Comparison of ENCODE assay signal across 10 mouse cellular contexts in genomic region chr2:75980933-75981439, GRCm38 (mm10). TPM values are rescaled to one million over a fixed set of nuclear protein-coding genes. Genes with fewer than 3 reads are reported as not detected.
DNase-seq lines count a peak whose midpoint lies in the region; ATAC-seq and TF ChIP-seq lines count a peak whose summit lies in the region.
"Not testable (repeated sequence)": the region's sequence is repeated elsewhere in the genome, so short reads cannot be mapped to it uniquely, and the experiment has no call there.
"Had no signal": no experiment of that assay in that cellular context is flagged by ENCODE, and none has a peak within 500 bp of the region (broad histone marks: within the 10 kb centered on the region; RNA-seq: fewer than 3 reads in every experiment).

No protein-coding gene starts in this region.

- TF ChIP-seq CTCF in bone marrow macrophage, adult 2 months (IDR thresholded peaks at IDR 0.05; ENCODE audit: low read depth, low read length); heart, adult 2 months (IDR thresholded peaks at IDR 0.05): not testable (repeated sequence)

- intact Hi-C loops in heart, adult 2 months (cut with DNase I) = not testable (repeated sequence)

- H3K4me1 ChIP-seq in bone marrow macrophage, adult 2 months (ENCODE audit: control insufficient read depth, insufficient read depth, low read length); embryonic facial prominence, embryonic 15.5 days; heart, adult 2 months (ENCODE audit: control insufficient read depth, insufficient read depth, low read length); hindbrain, embryonic 13.5 days (replicated peaks); kidney, embryonic 15.5 days; liver, embryonic 11.5 days (replicated peaks; ENCODE audit: control insufficient read depth, insufficient read depth, low read length); midbrain, embryonic 11.5 days (ENCODE audit: control insufficient read depth, insufficient read depth, low read length): not testable (repeated sequence)
- H3K4me1 ChIP-seq in neural tube, embryonic 15.5 days = peaks cover 15% of the 10 kb centered on the region

- H3K9me3 ChIP-seq in embryonic facial prominence, embryonic 15.5 days (replicated peaks); hindbrain, embryonic 13.5 days; kidney, embryonic 15.5 days (replicated peaks); liver, embryonic 11.5 days (ENCODE audit: control insufficient read depth, low read length); midbrain, embryonic 11.5 days (ENCODE audit: control insufficient read depth, low read length); neural tube, embryonic 15.5 days (replicated peaks): not testable (repeated sequence)

- WGBS in embryonic facial prominence, embryonic 15.5 days = 95% methylated on average over 13 of the region's 13 CpGs
- 83% methylated on average over 13 of the region's 13 CpGs for WGBS in heart, adult 2 months
- 97% methylated on average over 13 of the region's 13 CpGs for WGBS in hindbrain, embryonic 13.5 days
- 94% methylated on average over 13 of the region's 13 CpGs for WGBS in kidney, embryonic 15.5 days
- WGBS in liver, embryonic 11.5 days = 92% methylated on average over 13 of the region's 13 CpGs
- WGBS in midbrain, embryonic 11.5 days = 96% methylated on average over 13 of the region's 13 CpGs
- WGBS in neural tube, embryonic 15.5 days = 98% methylated on average over 13 of the region's 13 CpGs

- H3K36me3 ChIP-seq in embryonic facial prominence, embryonic 15.5 days; heart, adult 2 months (ENCODE audit: control insufficient read depth, insufficient read depth, low read length); hindbrain, embryonic 13.5 days; kidney, embryonic 15.5 days; liver, embryonic 11.5 days (ENCODE audit: control insufficient read depth, insufficient read depth, low read length); midbrain, embryonic 11.5 days (ENCODE audit: control insufficient read depth, insufficient read depth, low read length); neural tube, embryonic 15.5 days: not testable (repeated sequence)

- H3K27ac ChIP-seq in bone marrow macrophage, adult 2 months (ENCODE audit: insufficient read depth, low read depth, low read length); embryonic facial prominence, embryonic 15.5 days (replicated peaks); heart, adult 2 months; hindbrain, embryonic 13.5 days; kidney, embryonic 15.5 days; liver, embryonic 11.5 days (ENCODE audit: low read depth, low read length); midbrain, embryonic 11.5 days (ENCODE audit: low read depth, low read length); neural tube, embryonic 15.5 days (replicated peaks): not testable (repeated sequence)

- peak overlapping the region; percentile 67 for H3K4me3 ChIP-seq in bone marrow macrophage, adult 2 months (ENCODE audit: insufficient read depth, low read length)
- H3K4me3 ChIP-seq in embryonic facial prominence, embryonic 15.5 days (replicated peaks) = peak overlapping the region; percentile 52
- H3K4me3 ChIP-seq in heart, adult 2 months = peak overlapping the region; percentile 59; the same call in 1 of the 2 replicates
- H3K4me3 ChIP-seq in hindbrain, embryonic 13.5 days = peak overlapping the region; percentile 46
- peak overlapping the region; percentile 53 for H3K4me3 ChIP-seq in kidney, embryonic 15.5 days (replicated peaks)
- H3K4me3 ChIP-seq in liver, embryonic 11.5 days (ENCODE audit: low read depth, low read length) = peak overlapping the region; percentile 45
- H3K4me3 ChIP-seq in midbrain, embryonic 11.5 days (ENCODE audit: low read depth, low read length) = peak overlapping the region; percentile 44
- peak overlapping the region; percentile 57 for H3K4me3 ChIP-seq in neural tube, embryonic 15.5 days (replicated peaks)

- peak in 1 of 2 experiments; percentile 18 for DNase-seq in heart, adult 2 months
- not testable (repeated sequence) for DNase-seq in liver, embryonic 11.5 days (ENCODE audit: low spot score)
- DNase-seq in midbrain, embryonic 11.5 days (ENCODE audit: low spot score, missing footprints) = peak; percentile 51

- not testable (repeated sequence) for TF ChIP-seq EP300 in heart, adult 2 months (IDR thresholded peaks at IDR 0.05; ENCODE audit: insufficient read depth, low read depth, low read length)

- TF ChIP-seq POLR2A in bone marrow macrophage, adult 2 months (IDR thresholded peaks at IDR 0.05; ENCODE audit: borderline replicate concordance, low read depth, low read length); heart, adult 2 months (IDR thresholded peaks at IDR 0.05; ENCODE audit: insufficient read depth, low read depth, low read length): not testable (repeated sequence)

- peak overlapping the region; percentile 71 for H3K4me2 ChIP-seq in embryonic facial prominence, embryonic 15.5 days (replicated peaks)
- H3K4me2 ChIP-seq in hindbrain, embryonic 13.5 days = peak overlapping the region; percentile 65
- H3K4me2 ChIP-seq in kidney, embryonic 15.5 days = peak overlapping the region; percentile 78
- peak overlapping the region; percentile 73 for H3K4me2 ChIP-seq in liver, embryonic 11.5 days
- peak overlapping the region; percentile 53 for H3K4me2 ChIP-seq in midbrain, embryonic 11.5 days
- H3K4me2 ChIP-seq in neural tube, embryonic 15.5 days = peak overlapping the region; percentile 70

- ATAC-seq in embryonic facial prominence, embryonic 15.5 days (ENCODE audit: insufficient number of reproducible peaks, low FRiP score, low TSS enrichment, low read depth); hindbrain, embryonic 13.5 days (ENCODE audit: low FRiP score); kidney, embryonic 15.5 days (replicated peaks; ENCODE audit: low FRiP score); midbrain, embryonic 11.5 days (ENCODE audit: low FRiP score); neural tube, embryonic 15.5 days (ENCODE audit: low FRiP score): not testable (repeated sequence)
- ATAC-seq in liver, embryonic 11.5 days (replicated peaks; ENCODE audit: low FRiP score) = 0 out of 2 replicates have a peak, but pooled peaks have one; percentile 8

- not testable (repeated sequence) for H3K27me3 ChIP-seq in embryonic facial prominence, embryonic 15.5 days; heart, adult 2 months (ENCODE audit: control insufficient read depth, insufficient read depth, low read length); hindbrain, embryonic 13.5 days; kidney, embryonic 15.5 days; liver, embryonic 11.5 days (replicated peaks; ENCODE audit: control insufficient read depth, insufficient read depth, low read length); midbrain, embryonic 11.5 days (ENCODE audit: control insufficient read depth, insufficient read depth, low read length); neural tube, embryonic 15.5 days (replicated peaks)

- H3K79me2 ChIP-seq in heart, adult 2 months (replicated peaks; ENCODE audit: control insufficient read depth, insufficient read depth, low read length) = not testable (repeated sequence)

- H3K9ac ChIP-seq in embryonic facial prominence, embryonic 15.5 days; hindbrain, embryonic 13.5 days; kidney, embryonic 15.5 days; liver, embryonic 11.5 days (ENCODE audit: low read depth, low read length); midbrain, embryonic 11.5 days (ENCODE audit: low read length); neural tube, embryonic 15.5 days (replicated peaks): not testable (repeated sequence)
- H3K9ac ChIP-seq in heart, adult 2 months (ENCODE audit: low read depth, low read length) = peak overlapping the region; percentile 75

RNA-seq across cellular contexts. Expression of gene Ttc30a1, which starts 0.8 kb away (rescaled TPM):
- 1.6 and 1.9 TPM in 2 replicates for polyA plus RNA-seq in bone marrow macrophage, adult 2 months (2012; ENCODE audit: insufficient read depth, insufficient read length, missing spikeins)
- polyA plus RNA-seq in embryonic facial prominence, embryonic 15.5 days (2015; fragmentation: Nextera tagmentation; extraction: Ambion mirVana) = 6.8 and 7.5 TPM in 2 replicates
- total RNA-seq in heart, adult 2 months (2021) = 1 to 10 TPM; 3.1 to 4.0 TPM
- polyA plus RNA-seq in heart, adult 2 months (2012; rRNA removed) = 2.4 and 4.0 TPM in 2 replicates
- polyA plus RNA-seq in hindbrain, embryonic 13.5 days (2015; fragmentation: Nextera tagmentation; extraction: Ambion mirVana) = 7.3 and 8.2 TPM in 2 replicates
- 8.2 and 9.2 TPM in 2 replicates for polyA plus RNA-seq in kidney, embryonic 15.5 days (2015; fragmentation: Nextera tagmentation; extraction: Ambion mirVana)
- polyA plus RNA-seq in liver, embryonic 11.5 days (2014; fragmentation: Nextera tagmentation; extraction: Ambion mirVana) = 4.8 and 5.4 TPM in 2 replicates
- polyA plus RNA-seq in midbrain, embryonic 11.5 days (2014; fragmentation: Nextera tagmentation; extraction: Ambion mirVana) = 11.4 and 12.0 TPM in 2 replicates
- polyA plus RNA-seq in neural tube, embryonic 15.5 days (2015; fragmentation: Nextera tagmentation; extraction: Ambion mirVana) = 7.4 and 7.6 TPM in 2 replicates
- total RNA-seq: G1E had no signal
- polyA plus RNA-seq: G1E had no signal

RNA-seq across cellular contexts. Expression of gene Ttc30a2, which starts 3.0 kb away (rescaled TPM):
- not detected in 2 replicates for polyA plus RNA-seq in bone marrow macrophage, adult 2 months (2012; ENCODE audit: insufficient read depth, insufficient read length, missing spikeins)
- 0.35 and 0.43 TPM in 2 replicates for polyA plus RNA-seq in embryonic facial prominence, embryonic 15.5 days (2015; fragmentation: Nextera tagmentation; extraction: Ambion mirVana)
- 1 to 10 TPM; 2.3 TPM for total RNA-seq in heart, adult 2 months (2021)
- 0.76 and 1.7 TPM in 2 replicates for polyA plus RNA-seq in heart, adult 2 months (2012; rRNA removed)
- 1.0 and 1.1 TPM in 2 replicates for polyA plus RNA-seq in hindbrain, embryonic 13.5 days (2015; fragmentation: Nextera tagmentation; extraction: Ambion mirVana)
- 0.47 and 0.98 TPM in 2 replicates for polyA plus RNA-seq in kidney, embryonic 15.5 days (2015; fragmentation: Nextera tagmentation; extraction: Ambion mirVana)
- 0.34 and 0.36 TPM in 2 replicates for polyA plus RNA-seq in liver, embryonic 11.5 days (2014; fragmentation: Nextera tagmentation; extraction: Ambion mirVana)
- 0.96 and 0.98 TPM in 2 replicates for polyA plus RNA-seq in midbrain, embryonic 11.5 days (2014; fragmentation: Nextera tagmentation; extraction: Ambion mirVana)
- polyA plus RNA-seq in neural tube, embryonic 15.5 days (2015; fragmentation: Nextera tagmentation; extraction: Ambion mirVana) = 0.68 and 0.96 TPM in 2 replicates
- total RNA-seq: megakaryocyte progenitor cell, adult 5-6 weeks had no signal
- polyA plus RNA-seq: G1E had no signal

RNA-seq across cellular contexts. Expression of gene Ttc30b, which starts 42.6 kb away (rescaled TPM):
- 5.5 and 7.1 TPM in 2 replicates for polyA plus RNA-seq in bone marrow macrophage, adult 2 months (2012; ENCODE audit: insufficient read depth, insufficient read length, missing spikeins)
- 16.5 and 21.7 TPM in 2 replicates for polyA plus RNA-seq in embryonic facial prominence, embryonic 15.5 days (2015; fragmentation: Nextera tagmentation; extraction: Ambion mirVana)
- total RNA-seq in heart, adult 2 months (2021) = 10 to 100 TPM; 13.2 to 17.5 TPM
- polyA plus RNA-seq in heart, adult 2 months (2012; rRNA removed) = 11.1 and 17.2 TPM in 2 replicates
- polyA plus RNA-seq in hindbrain, embryonic 13.5 days (2015; fragmentation: Nextera tagmentation; extraction: Ambion mirVana) = 16.7 and 20.9 TPM in 2 replicates
- polyA plus RNA-seq in kidney, embryonic 15.5 days (2015; fragmentation: Nextera tagmentation; extraction: Ambion mirVana) = 11.8 and 12.3 TPM in 2 replicates
- polyA plus RNA-seq in liver, embryonic 11.5 days (2014; fragmentation: Nextera tagmentation; extraction: Ambion mirVana) = 2.1 and 3.2 TPM in 2 replicates
- 8.6 and 9.0 TPM in 2 replicates for polyA plus RNA-seq in midbrain, embryonic 11.5 days (2014; fragmentation: Nextera tagmentation; extraction: Ambion mirVana)
- polyA plus RNA-seq in neural tube, embryonic 15.5 days (2015; fragmentation: Nextera tagmentation; extraction: Ambion mirVana) = 17.3 and 17.4 TPM in 2 replicates
